Mouse (Mus musculus): ENCODE measurements around the gene Syt7.

DNA sequence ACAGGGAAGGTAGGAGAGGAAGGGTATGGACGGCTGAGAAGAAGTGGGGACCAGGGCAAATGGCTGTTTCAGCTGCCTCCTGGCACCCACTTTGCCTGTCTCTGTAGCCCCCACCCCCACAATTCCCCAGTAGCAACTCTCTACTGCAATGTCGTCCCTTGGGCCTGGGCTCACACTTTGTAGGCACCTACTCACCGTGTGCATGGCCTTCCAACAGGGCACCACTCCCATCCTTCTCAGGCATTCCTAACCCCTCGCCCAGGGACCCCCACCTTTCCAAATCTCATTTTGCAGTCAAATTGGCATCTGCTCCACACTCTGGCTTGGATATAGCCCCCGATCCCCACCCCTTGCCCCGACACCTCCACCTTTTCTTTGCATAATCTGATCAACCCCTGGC lies 60.3 kb downstream of the Syt7 start:
- TF ChIP-seq CTCF (IDR thresholded peaks at IDR 0.05; ENCODE audit: low read depth), result no peak
- TF ChIP-seq EP300 (IDR thresholded peaks at IDR 0.05; ENCODE audit: low read depth), result no peak

Measured in heart, postnatal 0 days (tissue).